Mouse (Mus musculus) WW6 (cell line): Measurements from ENCODE around the gene Vta1.

ENCODE experiments used
- DNase-seq: peaks from one replicate; pipeline ENCODE4 v3.0.0-alpha.2; 2013; ENCODE audit warnings: low read depth, low spot score

The Vta1 gene

GRCm38 (mm10) chr10:14705072-14706066 lies at the start of gene Vta1, which contains the start of gene Nmbr:
TSS of gene Vta1 (minus strand) at chr10:14705560.
TSS of gene Nmbr (plus strand) at chr10:14705591.
- peak; percentile 71 for DNase-seq

GRCm38 (mm10) chr10:14734285-14734684 lies 28.9 kb upstream of the Vta1 start:
- no peak for DNase-seq

- no peak for DNase-seq
Observed at GRCm38 (mm10) chr10:14725671-14726070, 20.3 kb upstream of the Vta1 start.

GRCm38 (mm10) chr10:14718114-14718513 lies 12.8 kb upstream of the Vta1 start, which contains the start of gene Gje1:
TSS of gene Gje1 (minus strand) at chr10:14718214.
- DNase-seq = no peak

- DNase-seq = no peak
Observed at GRCm38 (mm10) chr10:14703830-14704420, 1.4 kb downstream of the Vta1 start.

GRCm38 (mm10) chr10:14703239-14703638 lies 2.1 kb downstream of the Vta1 start:
- no peak for DNase-seq

GRCm38 (mm10) chr10:14690349-14690748 lies 15.0 kb downstream of the Vta1 start:
- no peak for DNase-seq

- no peak for DNase-seq
Observed at GRCm38 (mm10) chr10:14688785-14689442, 16.4 kb downstream of the Vta1 start.

- no peak for DNase-seq
Observed at GRCm38 (mm10) chr10:14685663-14686062, 19.7 kb downstream of the Vta1 start.

GRCm38 (mm10) chr10:14666147-14666546 lies 39.2 kb downstream of the Vta1 start:
- no peak for DNase-seq

GRCm38 (mm10) chr10:14660875-14661274 lies 44.5 kb downstream of the Vta1 start:
- DNase-seq = no peak

- no peak for DNase-seq
Observed at GRCm38 (mm10) chr10:14639635-14640034, 65.7 kb downstream of the Vta1 start.

- no peak for DNase-seq
Observed at GRCm38 (mm10) chr10:14639043-14639442, 66.3 kb downstream of the Vta1 start.

- DNase-seq = no peak
Observed at GRCm38 (mm10) chr10:14625706-14626105, 79.7 kb downstream of the Vta1 start.

- no peak for DNase-seq
Observed at GRCm38 (mm10) chr10:14619156-14619555, 86.2 kb downstream of the Vta1 start.

GRCm38 (mm10) chr10:14618301-14618700 lies 87.1 kb downstream of the Vta1 start:
- DNase-seq = no peak

GRCm38 (mm10) chr10:14615441-14615840 lies 89.9 kb downstream of the Vta1 start:
- no peak for DNase-seq

GRCm38 (mm10) chr10:14607597-14607996 lies 97.8 kb downstream of the Vta1 start:
- no peak for DNase-seq
